10 mouse cellular contexts compared by ENCODE assay signal in the genomic region with DNA sequence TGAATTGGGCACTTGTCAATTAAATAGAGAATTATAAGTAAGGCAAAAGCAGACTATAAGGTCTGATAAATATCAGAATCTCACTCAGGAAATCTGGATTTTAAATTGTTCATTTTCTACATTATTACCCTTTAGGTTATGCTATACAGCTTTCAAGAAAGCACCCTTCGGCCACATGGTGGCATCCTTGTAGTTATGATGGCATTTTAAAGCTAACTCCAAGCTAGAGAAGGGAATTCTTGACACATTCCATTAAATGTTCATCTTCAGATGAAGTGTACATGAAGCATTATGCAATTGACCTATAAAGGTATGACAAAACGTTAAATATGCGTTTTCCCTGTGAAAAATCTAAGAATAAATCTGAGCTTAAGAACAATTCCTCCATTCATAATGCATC.
DNase-seq lines count a peak whose midpoint lies in the region; ATAC-seq and TF ChIP-seq lines count a peak whose summit lies in the region.
"Had no signal": no experiment of that assay in that cellular context is flagged by ENCODE, and none has a peak within 500 bp of the region (broad histone marks: within the 10 kb centered on the region; RNA-seq: fewer than 3 reads in every experiment).

No protein-coding gene starts in this region.

- no peaks in the 10 kb centered on the region for H3K27me3 ChIP-seq in intestine, postnatal 0 days (replicated peaks; ENCODE audit: control insufficient read depth, insufficient read depth, low read length)
- H3K27me3 ChIP-seq in intestine, embryonic 15.5 days (replicated peaks) = no peaks in the 10 kb centered on the region
- no peaks in the 10 kb centered on the region for H3K27me3 ChIP-seq in hindbrain, embryonic 14.5 days (ENCODE audit: control insufficient read depth, insufficient read depth, low read length)
- H3K27me3 ChIP-seq in midbrain, embryonic 14.5 days (ENCODE audit: control insufficient read depth, insufficient read depth, low read length) = no peaks in the 10 kb centered on the region
- H3K27me3 ChIP-seq: heart, embryonic 15.5 days; megakaryocyte, embryonic 14.5 days had no signal

- no peak overlapping the region for H3K9ac ChIP-seq in intestine, postnatal 0 days (ENCODE audit: low read depth, low read length)
- H3K9ac ChIP-seq in intestine, embryonic 15.5 days = no peak overlapping the region
- H3K9ac ChIP-seq in hindbrain, embryonic 14.5 days = no peak overlapping the region
- no peak overlapping the region for H3K9ac ChIP-seq in midbrain, embryonic 14.5 days (replicated peaks; ENCODE audit: low read length)
- H3K9ac ChIP-seq: heart, embryonic 15.5 days had no signal

- no peak overlapping the region for H3K4me3 ChIP-seq in intestine, postnatal 0 days (ENCODE audit: low read depth, low read length)
- no peak overlapping the region for H3K4me3 ChIP-seq in intestine, embryonic 15.5 days (replicated peaks)
- no peak overlapping the region for H3K4me3 ChIP-seq in hindbrain, embryonic 14.5 days (replicated peaks; ENCODE audit: low read length)
- no peak overlapping the region for H3K4me3 ChIP-seq in midbrain, embryonic 14.5 days (replicated peaks; ENCODE audit: low read depth, low read length)
- H3K4me3 ChIP-seq: heart, embryonic 15.5 days; megakaryocyte, embryonic 14.5 days had no signal

- H3K27ac ChIP-seq in intestine, postnatal 0 days (ENCODE audit: low read depth, low read length) = no peak overlapping the region
- no peak overlapping the region for H3K27ac ChIP-seq in intestine, embryonic 15.5 days
- no peak overlapping the region for H3K27ac ChIP-seq in hindbrain, embryonic 14.5 days
- no peak overlapping the region for H3K27ac ChIP-seq in midbrain, embryonic 14.5 days (replicated peaks; ENCODE audit: low read depth, low read length)
- H3K27ac ChIP-seq: heart, embryonic 15.5 days had no signal

- ATAC-seq in intestine, postnatal 0 days = no peak
- no peak for ATAC-seq in intestine, embryonic 15.5 days
- ATAC-seq in hindbrain, embryonic 14.5 days (ENCODE audit: low FRiP score) = 0 out of 2 replicates have a peak, but pooled peaks have one; percentile 53
- ATAC-seq in midbrain, embryonic 14.5 days (ENCODE audit: low FRiP score, low TSS enrichment) = peak; percentile 66; the same call in 1 of the 2 replicates
- ATAC-seq in activated CD4-positive, CD25-positive, alpha-beta regulatory T cell, adult 4 months = no peak

- 49% methylated on average over 3 of the region's 3 CpGs for WGBS in intestine, postnatal 0 days
- WGBS in intestine, embryonic 15.5 days = 51% methylated on average over 3 of the region's 3 CpGs
- WGBS in hindbrain, embryonic 14.5 days = 43% methylated on average over 3 of the region's 3 CpGs
- WGBS in midbrain, embryonic 14.5 days = 42% methylated on average over 3 of the region's 3 CpGs

- H3K4me1 ChIP-seq in intestine, postnatal 0 days (replicated peaks; ENCODE audit: control insufficient read depth, insufficient read depth, low read length) = no peaks in the 10 kb centered on the region
- no peaks in the 10 kb centered on the region for H3K4me1 ChIP-seq in intestine, embryonic 15.5 days (replicated peaks)
- H3K4me1 ChIP-seq in hindbrain, embryonic 14.5 days (replicated peaks; ENCODE audit: control insufficient read depth, insufficient read depth, low read length) = no peaks in the 10 kb centered on the region
- no peaks in the 10 kb centered on the region; the same call in 1 of the 2 replicates for H3K4me1 ChIP-seq in midbrain, embryonic 14.5 days (ENCODE audit: control insufficient read depth, insufficient read depth, low read length)
- H3K4me1 ChIP-seq: heart, embryonic 15.5 days; megakaryocyte, embryonic 14.5 days had no signal

- H3K4me2 ChIP-seq in intestine, postnatal 0 days (replicated peaks; ENCODE audit: low read depth) = no peak overlapping the region
- no peak overlapping the region for H3K4me2 ChIP-seq in intestine, embryonic 15.5 days (replicated peaks)
- no peak overlapping the region for H3K4me2 ChIP-seq in hindbrain, embryonic 14.5 days (replicated peaks)
- no peak overlapping the region for H3K4me2 ChIP-seq in midbrain, embryonic 14.5 days (ENCODE audit: low read length)
- H3K4me2 ChIP-seq: heart, embryonic 15.5 days had no signal

- DNase-seq in brain, adult 2 months (ENCODE audit: low read depth, low spot score) = peak; percentile 87
- peak; percentile 76 for DNase-seq in hindbrain, embryonic 14.5 days (ENCODE audit: low spot score)
- peak; percentile 87 for DNase-seq in midbrain, embryonic 14.5 days
- DNase-seq in thymus, adult 18-20 months = no peak
- no peak for DNase-seq in cerebellum, adult 8-10 months

- TF ChIP-seq CTCF in intestine, postnatal 0 days (IDR thresholded peaks at IDR 0.05; ENCODE audit: low read depth) = peak; percentile 64

- H3K36me3 ChIP-seq in intestine, postnatal 0 days (ENCODE audit: control insufficient read depth, insufficient read depth) = no peaks in the 10 kb centered on the region
- no peaks in the 10 kb centered on the region for H3K36me3 ChIP-seq in intestine, embryonic 15.5 days
- H3K36me3 ChIP-seq in hindbrain, embryonic 14.5 days (replicated peaks; ENCODE audit: control insufficient read depth, insufficient read depth) = no peaks in the 10 kb centered on the region
- H3K36me3 ChIP-seq in midbrain, embryonic 14.5 days (ENCODE audit: control insufficient read depth, insufficient read depth, low read length) = no peaks in the 10 kb centered on the region
- H3K36me3 ChIP-seq: heart, embryonic 15.5 days had no signal

- H3K9me3 ChIP-seq in intestine, postnatal 0 days (ENCODE audit: control insufficient read depth) = no peaks in the 10 kb centered on the region
- no peaks in the 10 kb centered on the region for H3K9me3 ChIP-seq in intestine, embryonic 15.5 days
- H3K9me3 ChIP-seq in hindbrain, embryonic 14.5 days (ENCODE audit: control insufficient read depth, low read length) = no peaks in the 10 kb centered on the region
- H3K9me3 ChIP-seq in midbrain, embryonic 14.5 days (ENCODE audit: control insufficient read depth, low read length) = no peaks in the 10 kb centered on the region
- H3K9me3 ChIP-seq: heart, embryonic 15.5 days had no signal

Comparison
In these comparisons a context has a peak if more than half of its experiments do, and no peak if none do; other contexts are left out.
1. ATAC-seq: peak in hindbrain, embryonic 14.5 days (single experiment) and midbrain, embryonic 14.5 days (single experiment); none in intestine, postnatal 0 days (single experiment), intestine, embryonic 15.5 days (single experiment) and activated CD4-positive, CD25-positive, alpha-beta regulatory T cell, adult 4 months (single experiment).
2. DNase-seq: peak in brain, adult 2 months (single experiment), hindbrain, embryonic 14.5 days (single experiment) and midbrain, embryonic 14.5 days (single experiment); none in thymus, adult 18-20 months (0 of 2) and cerebellum, adult 8-10 months (single experiment).